Mouse (Mus musculus): ENCODE results near the gene Gm42906.
A peak's percentile ranks its signal among the peaks of the same experiment; 100 is the strongest.

GRCm38 (mm10) chr5:151368395-151369190 is 59.4 kb downstream of the Gm42906 start:
- TF ChIP-seq POLR2A (IDR thresholded peaks at IDR 0.05; ENCODE audit: insufficient read depth, low read depth, low read length) (peak; percentile 84), CTCF (IDR thresholded peaks at IDR 0.05; ENCODE audit: insufficient read depth, low read depth, low read length) (peak; percentile 68)

All from olfactory bulb, adult 2 months (tissue).